Mouse (Mus musculus) neutrophil, adult 83 days (primary cell): ENCODE results near the gene Lrp2. TPM values are rescaled to one million over a fixed set of nuclear protein-coding genes. Genes with fewer than 3 reads are reported as not detected.

Experiments used
- total RNA-seq, 2 experiments: library from RNA; stranded (reverse); gene quantifications; one replicate each; pipeline ENCODE4 v1.2.4; 2023

Gene Lrp2
- total RNA-seq: not detected

GRCm38 (mm10) chr2:69585886-69586398 lies at the start of gene Lrp2:
Gene Lrp2, minus strand, starts transcription at chr2:69586065.

GRCm38 (mm10) chr2:69380281-69380680 lies 205.6 kb downstream of the Lrp2 start, which contains the start of gene Dhrs9:
Gene Dhrs9, plus strand, starts transcription at chr2:69380445.

Other genes starting within 250 kb of the Lrp2 start
- not detected for gene Abcb11, start 243.4 kb downstream of the Lrp2 start, total RNA-seq
- 10 to 100 TPM; 46.2 to 68.1 TPM for gene Dhrs9, start 205.6 kb downstream of the Lrp2 start, total RNA-seq
- under 1 TPM; 0.68 to 0.90 TPM for gene Bbs5, start 61.1 kb upstream of the Lrp2 start, total RNA-seq
- under 1 TPM; 0.20 to 0.31 TPM for gene Klhl41, start 84.1 kb upstream of the Lrp2 start, total RNA-seq
- 1 to 10 TPM; 4.8 to 5.3 TPM for gene Fastkd1, start 127.5 kb upstream of the Lrp2 start, total RNA-seq
- gene Ppig, start 136.5 kb upstream of the Lrp2 start, total RNA-seq: 10 to 100 TPM; 51.0 to 60.3 TPM
- 1 to 10 TPM in 1 of 2 experiments, under 1 TPM in 1; 0.51 to 1.4 TPM for gene Ccdc173, start 203.5 kb upstream of the Lrp2 start, total RNA-seq
- 10 to 100 TPM; 18.6 to 21.2 TPM for gene Phospho2, start 203.6 kb upstream of the Lrp2 start, total RNA-seq
- 1 to 10 TPM; 6.0 to 8.3 TPM for gene Klhl23, start 235.9 kb upstream of the Lrp2 start, total RNA-seq